In the genomic region with DNA sequence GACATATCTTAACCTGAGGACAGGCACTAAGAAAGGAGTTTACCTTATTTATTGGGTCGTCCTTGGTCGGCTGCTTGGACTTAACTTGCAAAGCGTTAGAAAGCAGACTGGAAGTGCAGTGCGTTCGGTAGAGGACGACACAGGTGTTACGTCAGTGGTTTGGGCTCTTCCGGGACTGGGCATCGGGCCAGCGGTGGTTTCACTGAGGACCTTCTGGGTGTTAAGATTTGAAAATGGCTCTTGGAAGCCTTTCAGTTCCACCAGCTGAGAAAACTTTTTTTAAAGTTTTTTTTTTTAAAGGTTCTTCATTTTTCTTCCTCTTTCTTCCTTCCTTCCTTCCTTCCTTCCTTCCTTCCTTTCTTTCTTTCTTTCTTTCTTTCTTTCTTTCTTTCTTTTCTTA, we compare ENCODE assay signal across 13 mouse cellular contexts. TPM values are rescaled to one million over a fixed set of nuclear protein-coding genes. Genes with fewer than 3 reads are reported as not detected.
A peak's percentile ranks its signal among the peaks of the same experiment; 100 is the strongest.
DNase-seq lines count a peak whose midpoint lies in the region; ATAC-seq and TF ChIP-seq lines count a peak whose summit lies in the region.
"Had no signal": no experiment of that assay in that cellular context is flagged by ENCODE, and none has a peak within 500 bp of the region (broad histone marks: within the 10 kb centered on the region; RNA-seq: fewer than 3 reads in every experiment).

No protein-coding gene starts in this region.

- DNase-seq in kidney, adult 2 months = peak; percentile 58
- peak; percentile 60 for DNase-seq in MN1 (ENCODE audit: low spot score)
- DNase-seq in kidney, postnatal 14 days = peak; percentile 64
- no peak for DNase-seq in hindbrain, embryonic 14.5 days (ENCODE audit: low spot score)
- no peak for DNase-seq in midbrain, embryonic 10.5 days (ENCODE audit: low spot score)
- no peak for DNase-seq in left cerebral cortex, postnatal 14 days (ENCODE audit: low spot score in 2 of 2)
- DNase-seq: cerebellum, postnatal 36 days; heart, adult 11 months; liver, embryonic 13.5 days had no signal

- intact Hi-C loops in left cerebral cortex, postnatal 14 days (cut with DNase I) = no loop called here

- TF ChIP-seq POLR2A in kidney, adult 2 months (IDR thresholded peaks at IDR 0.05; ENCODE audit: low read depth, low read length) = no peak

- H3K36me3 ChIP-seq in kidney, adult 2 months (ENCODE audit: control insufficient read depth, insufficient read depth, low read length) = no peaks in the 10 kb centered on the region
- no peaks in the 10 kb centered on the region for H3K36me3 ChIP-seq in kidney, embryonic 14.5 days (ENCODE audit: control insufficient read depth, insufficient read depth, low read length)
- no peaks in the 10 kb centered on the region for H3K36me3 ChIP-seq in hindbrain, embryonic 14.5 days (replicated peaks; ENCODE audit: control insufficient read depth, insufficient read depth)
- H3K36me3 ChIP-seq in midbrain, embryonic 10.5 days = no peaks in the 10 kb centered on the region
- H3K36me3 ChIP-seq: liver, embryonic 13.5 days had no signal

- no peaks in the 10 kb centered on the region for H3K9me3 ChIP-seq in kidney, embryonic 14.5 days (ENCODE audit: control insufficient read depth, low read length)
- H3K9me3 ChIP-seq in hindbrain, embryonic 14.5 days (ENCODE audit: control insufficient read depth, low read length) = no peaks in the 10 kb centered on the region
- H3K9me3 ChIP-seq in midbrain, embryonic 10.5 days (replicated peaks) = no peaks in the 10 kb centered on the region
- H3K9me3 ChIP-seq: liver, embryonic 13.5 days had no signal

- H3K27me3 ChIP-seq in kidney, adult 2 months (replicated peaks; ENCODE audit: control insufficient read depth, insufficient read depth, low read length) = no peaks in the 10 kb centered on the region
- no peaks in the 10 kb centered on the region for H3K27me3 ChIP-seq in kidney, embryonic 14.5 days (ENCODE audit: control insufficient read depth, insufficient read depth, low read length)
- H3K27me3 ChIP-seq in hindbrain, embryonic 14.5 days (ENCODE audit: control insufficient read depth, insufficient read depth, low read length) = no peaks in the 10 kb centered on the region
- H3K27me3 ChIP-seq in midbrain, embryonic 10.5 days (ENCODE audit: low read depth, poor library complexity, severe bottlenecking) = peaks cover 12% of the 10 kb centered on the region

- H3K27ac ChIP-seq in kidney, adult 2 months (ENCODE audit: insufficient read depth, low read depth, low read length) = no peak overlapping the region
- no peak overlapping the region for H3K27ac ChIP-seq in kidney, embryonic 14.5 days (ENCODE audit: low read depth, low read length)
- H3K27ac ChIP-seq in hindbrain, embryonic 14.5 days = no peak overlapping the region
- H3K27ac ChIP-seq in midbrain, embryonic 10.5 days (replicated peaks) = no peak overlapping the region
- H3K27ac ChIP-seq: hindbrain, postnatal 0 days; liver, embryonic 13.5 days had no signal

- TF ChIP-seq CTCF in kidney, adult 2 months (conservative IDR thresholded peaks at IDR 0.05; ENCODE audit: insufficient read depth, insufficient read length, low read depth, low read length) = no peak

- WGBS in kidney, adult 2 months = 11% methylated on average over 10 of the region's 10 CpGs
- WGBS in kidney, embryonic 14.5 days = 58% methylated on average over 10 of the region's 10 CpGs
- WGBS in hindbrain, embryonic 14.5 days = 82% methylated on average over 10 of the region's 10 CpGs
- WGBS in midbrain, embryonic 10.5 days = 86% methylated on average over 10 of the region's 10 CpGs

- H3K4me3 ChIP-seq in kidney, adult 2 months (ENCODE audit: insufficient read depth, low read depth, low read length) = no peak overlapping the region
- no peak overlapping the region for H3K4me3 ChIP-seq in kidney, embryonic 14.5 days (ENCODE audit: low read length)
- no peak overlapping the region for H3K4me3 ChIP-seq in hindbrain, embryonic 14.5 days (replicated peaks; ENCODE audit: low read length)
- no peak overlapping the region for H3K4me3 ChIP-seq in midbrain, embryonic 10.5 days
- H3K4me3 ChIP-seq: liver, embryonic 13.5 days; myocyte had no signal

- no peak overlapping the region for H3K4me2 ChIP-seq in kidney, embryonic 14.5 days (replicated peaks; ENCODE audit: low read depth, low read length)
- H3K4me2 ChIP-seq in hindbrain, embryonic 14.5 days (replicated peaks) = no peak overlapping the region
- H3K4me2 ChIP-seq: liver, embryonic 13.5 days had no signal

- ATAC-seq in kidney, embryonic 14.5 days (ENCODE audit: low FRiP score, low TSS enrichment) = no peak
- ATAC-seq in megakaryocyte, adult 5-6 weeks (ENCODE audit: poor library complexity, severe bottlenecking) = peak; percentile 38; the same call in 1 of the 2 replicates
- ATAC-seq in hindbrain, embryonic 14.5 days (ENCODE audit: low FRiP score) = no peak
- ATAC-seq: hindbrain, postnatal 0 days had no signal

- peaks cover 2% of the 10 kb centered on the region; the same call in 1 of the 2 replicates for H3K4me1 ChIP-seq in kidney, adult 2 months (ENCODE audit: control insufficient read depth, insufficient read depth, low read length)
- H3K4me1 ChIP-seq in kidney, embryonic 14.5 days (ENCODE audit: control insufficient read depth, insufficient read depth, low read length) = no peaks in the 10 kb centered on the region
- no peaks in the 10 kb centered on the region for H3K4me1 ChIP-seq in hindbrain, embryonic 14.5 days (replicated peaks; ENCODE audit: control insufficient read depth, insufficient read depth, low read length)
- H3K4me1 ChIP-seq in midbrain, embryonic 10.5 days = peaks cover 25% of the 10 kb centered on the region
- H3K4me1 ChIP-seq: liver, embryonic 13.5 days had no signal

- no peak overlapping the region for H3K9ac ChIP-seq in kidney, embryonic 14.5 days (ENCODE audit: low read depth, low read length)
- no peak overlapping the region for H3K9ac ChIP-seq in hindbrain, embryonic 14.5 days
- H3K9ac ChIP-seq: liver, embryonic 13.5 days had no signal

RNA-seq across cellular contexts. Expression of gene Epop, which starts 25.6 kb away (rescaled TPM):
- 0.86 and 1.2 TPM in 2 replicates for polyA plus RNA-seq in kidney, adult 2 months (2012; rRNA removed)
- polyA plus RNA-seq in kidney, embryonic 14.5 days (2014; fragmentation: Nextera tagmentation; extraction: Ambion mirVana) = 6.3 and 6.9 TPM in 2 replicates
- 0.18 and 1.2 TPM in 2 replicates for total RNA-seq in megakaryocyte, adult 5-6 weeks (2015)
- 0.40 TPM in 1 of 2 replicates, not detected in the other for total RNA-seq in megakaryocyte, adult 5-6 weeks (2017)
- polyA plus RNA-seq in hindbrain, embryonic 14.5 days (2014; fragmentation: Nextera tagmentation; extraction: Ambion mirVana) = 1.8 and 2.6 TPM in 2 replicates
- polyA plus RNA-seq in midbrain, embryonic 10.5 days (2016; fragmentation: Nextera tagmentation; extraction: Ambion mirVana) = 10.4 and 13.3 TPM in 2 replicates
- 10 to 100 TPM; 34.7 to 37.7 TPM for total RNA-seq in left cerebral cortex, postnatal 14 days (2021)

RNA-seq across cellular contexts. Expression of gene Srcin1, which starts 27.9 kb away (rescaled TPM):
- 13.0 and 13.2 TPM in 2 replicates for polyA plus RNA-seq in kidney, adult 2 months (2012; rRNA removed)
- 0.97 and 1.1 TPM in 2 replicates for polyA plus RNA-seq in kidney, embryonic 14.5 days (2014; fragmentation: Nextera tagmentation; extraction: Ambion mirVana)
- total RNA-seq in megakaryocyte, adult 5-6 weeks (2015) = not detected in 2 replicates
- total RNA-seq in megakaryocyte, adult 5-6 weeks (2017) = not detected in 2 replicates
- polyA plus RNA-seq in hindbrain, embryonic 14.5 days (2014; fragmentation: Nextera tagmentation; extraction: Ambion mirVana) = 9.1 and 11.8 TPM in 2 replicates
- 0.89 and 1.6 TPM in 2 replicates for polyA plus RNA-seq in midbrain, embryonic 10.5 days (2016; fragmentation: Nextera tagmentation; extraction: Ambion mirVana)
- total RNA-seq in left cerebral cortex, postnatal 14 days (2021) = 100 to 1,000 TPM; 341 to 382 TPM
- polyA plus RNA-seq: liver, embryonic 13.5 days; myocyte had no signal

RNA-seq across cellular contexts. Expression of gene Mllt6, which starts 59.3 kb away (rescaled TPM):
- 36.6 and 40.4 TPM in 2 replicates for polyA plus RNA-seq in kidney, adult 2 months (2012; rRNA removed)
- polyA plus RNA-seq in kidney, embryonic 14.5 days (2014; fragmentation: Nextera tagmentation; extraction: Ambion mirVana) = 5.7 and 10.0 TPM in 2 replicates
- 4.3 and 6.3 TPM in 2 replicates for total RNA-seq in megakaryocyte, adult 5-6 weeks (2015)
- 6.9 and 7.1 TPM in 2 replicates for total RNA-seq in megakaryocyte, adult 5-6 weeks (2017)
- 5.0 TPM in 2 replicates for polyA plus RNA-seq in hindbrain, embryonic 14.5 days (2014; fragmentation: Nextera tagmentation; extraction: Ambion mirVana)
- 2.1 and 2.6 TPM in 2 replicates for polyA plus RNA-seq in midbrain, embryonic 10.5 days (2016; fragmentation: Nextera tagmentation; extraction: Ambion mirVana)
- total RNA-seq in left cerebral cortex, postnatal 14 days (2021) = 10 to 100 TPM; 79.8 to 80.1 TPM

Comparison
In these comparisons a context has a peak if more than half of its experiments do, and no peak if none do; other contexts are left out.
1. DNase-seq: peak in kidney, adult 2 months (single experiment), MN1 (single experiment) and kidney, postnatal 14 days (single experiment); none in hindbrain, embryonic 14.5 days (single experiment), midbrain, embryonic 10.5 days (single experiment) and left cerebral cortex, postnatal 14 days (0 of 2).